Mouse (Mus musculus): ENCODE measurements around the gene Pold2.

GRCm38 (mm10) chr11:5856479-5857130, 21.5 kb downstream of the Pold2 start:
- TF ChIP-seq CTCF (IDR thresholded peaks at IDR 0.05; ENCODE audit: low read depth, low read length) (no peak), POLR2AphosphoS5 (IDR thresholded peaks at IDR 0.05; ENCODE audit: insufficient replicate concordance, low read depth, low read length) (no peak), TAL1 (conservative IDR thresholded peaks at IDR 0.05; ENCODE audit: low read depth, low read length) (no peak), GATA2 (IDR thresholded peaks at IDR 0.05; ENCODE audit: borderline replicate concordance, low read depth, low read length) (no peak), GATA1 (IDR thresholded peaks at IDR 0.05; ENCODE audit: borderline replicate concordance, low read length) (no peak)

Measured in G1E (cell line).